Mouse (Mus musculus): ENCODE results near the gene Adamts2. TPM values are rescaled to one million over a fixed set of nuclear protein-coding genes. Genes with fewer than 3 reads are reported as not detected.

Adamts2 gene
- polyA plus RNA-seq, 1 experiment from 2014 or later = 13.6 TPM

DNA sequence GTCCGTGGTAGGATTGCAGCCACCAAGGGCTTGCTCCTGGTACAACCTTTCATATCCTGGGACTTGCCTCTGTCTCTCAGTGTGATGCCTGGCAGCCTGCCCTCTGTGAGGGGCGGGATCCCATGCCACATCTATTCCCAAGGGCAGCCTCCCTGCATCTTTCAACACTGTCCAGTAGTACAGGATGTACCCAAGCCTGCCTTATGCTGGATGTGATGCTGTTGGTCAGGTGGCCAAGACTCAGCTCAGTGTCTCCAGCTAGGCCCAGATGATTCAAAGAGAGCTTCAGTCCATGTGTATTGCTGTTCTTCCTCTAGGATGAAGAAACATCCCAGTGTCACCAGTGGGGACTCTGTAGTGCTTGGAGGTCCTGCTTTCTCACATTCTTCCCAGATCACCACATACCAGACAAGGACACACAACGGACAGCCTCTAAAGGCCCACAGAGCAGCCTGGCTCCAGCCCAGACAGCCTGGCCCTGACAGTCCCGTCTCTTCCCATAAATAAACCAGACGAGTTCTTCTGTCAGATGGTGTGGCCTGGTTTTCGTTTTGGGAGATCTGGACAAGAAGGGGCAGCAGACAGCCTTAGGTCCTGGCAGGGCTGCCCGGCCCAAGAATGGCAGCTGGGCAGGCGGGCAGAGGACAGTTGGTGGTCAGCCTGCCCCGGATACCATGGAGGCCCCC lies 52.0 kb downstream of the Adamts2 start:
- Histone ChIP-seq H3K4me3 (replicated peaks) (no peak overlapping the region), H3K36me3 (no peaks in the 10 kb centered on the region), H3K27me3 (replicated peaks) (no peaks in the 10 kb centered on the region), H3K4me1 (0 out of 2 replicates have a peak, but pooled peaks cover 6% of the 10 kb centered on the region), H3K9me3 (no peaks in the 10 kb centered on the region), H3K4me2 (no peak overlapping the region), H3K9ac (no peak overlapping the region), H3K27ac (no peak overlapping the region)
- WGBS = 52% methylated on average over 9 of the region's 9 CpGs
- ATAC-seq (ENCODE audit: insufficient read depth, low FRiP score, low read depth) = peak; percentile 30; the same call in 1 of the 2 replicates

DNA sequence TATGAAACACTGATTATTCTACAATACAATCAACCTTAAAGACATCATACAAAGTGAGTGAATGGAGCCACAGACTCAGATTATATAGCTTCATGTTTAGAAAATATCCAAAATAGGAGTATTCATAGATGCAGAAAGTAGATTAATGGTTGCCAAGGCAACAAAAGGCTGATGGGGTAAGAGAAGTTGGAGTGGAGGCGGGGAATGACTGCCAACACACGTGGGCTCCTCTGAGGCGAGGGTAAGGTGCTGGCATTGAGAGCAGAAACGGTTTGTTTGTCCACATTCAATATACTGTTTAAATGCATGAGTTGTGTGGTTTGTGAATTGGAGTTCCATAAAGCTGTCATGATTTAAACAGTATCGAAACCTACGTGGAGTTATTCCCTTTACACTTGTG lies 56.9 kb downstream of the Adamts2 start:
- no peak overlapping the region for H3K4me3 ChIP-seq (replicated peaks)
- no peak overlapping the region for H3K27ac ChIP-seq
- no peak for ATAC-seq (ENCODE audit: insufficient read depth, low FRiP score, low read depth)
- H3K36me3 ChIP-seq = no peaks in the 10 kb centered on the region
- WGBS = 78% methylated on average over 6 of the region's 6 CpGs
- 0 out of 2 replicates have a peak, but pooled peaks cover 1% of the 10 kb centered on the region for H3K4me1 ChIP-seq
- H3K9me3 ChIP-seq = no peaks in the 10 kb centered on the region
- no peak overlapping the region for H3K4me2 ChIP-seq
- no peak overlapping the region for H3K9ac ChIP-seq
- no peaks in the 10 kb centered on the region for H3K27me3 ChIP-seq (replicated peaks)

DNA sequence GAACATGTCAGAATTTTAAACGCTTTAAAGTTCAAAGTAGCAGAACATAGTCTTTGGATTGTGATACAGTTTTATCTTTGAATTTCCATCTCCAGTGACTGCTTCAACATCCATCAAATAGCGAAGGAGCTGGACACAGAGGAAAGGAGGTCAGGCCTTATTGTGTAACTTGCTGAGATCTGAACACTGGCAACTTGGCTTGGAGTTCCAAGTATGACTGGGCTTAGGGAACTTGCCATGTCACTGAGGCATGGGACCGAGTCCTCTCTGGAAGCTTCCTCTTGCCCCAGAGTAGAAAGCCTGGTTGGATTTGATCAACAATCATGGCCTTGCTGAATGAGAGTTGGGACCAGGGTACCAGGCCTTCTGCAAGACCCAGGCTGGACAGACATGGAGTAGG lies 60.3 kb downstream of the Adamts2 start:
- no peaks in the 10 kb centered on the region for H3K4me1 ChIP-seq
- ATAC-seq (ENCODE audit: insufficient read depth, low FRiP score, low read depth) = no peak
- 86% methylated on average over 3 of the region's 3 CpGs for WGBS
- H3K27me3 ChIP-seq (replicated peaks) = no peaks in the 10 kb centered on the region
- H3K36me3 ChIP-seq = no peaks in the 10 kb centered on the region
- H3K4me3 ChIP-seq (replicated peaks) = no peak overlapping the region
- no peak overlapping the region for H3K9ac ChIP-seq
- H3K27ac ChIP-seq = no peak overlapping the region
- H3K4me2 ChIP-seq = no peak overlapping the region
- H3K9me3 ChIP-seq = no peaks in the 10 kb centered on the region

DNA sequence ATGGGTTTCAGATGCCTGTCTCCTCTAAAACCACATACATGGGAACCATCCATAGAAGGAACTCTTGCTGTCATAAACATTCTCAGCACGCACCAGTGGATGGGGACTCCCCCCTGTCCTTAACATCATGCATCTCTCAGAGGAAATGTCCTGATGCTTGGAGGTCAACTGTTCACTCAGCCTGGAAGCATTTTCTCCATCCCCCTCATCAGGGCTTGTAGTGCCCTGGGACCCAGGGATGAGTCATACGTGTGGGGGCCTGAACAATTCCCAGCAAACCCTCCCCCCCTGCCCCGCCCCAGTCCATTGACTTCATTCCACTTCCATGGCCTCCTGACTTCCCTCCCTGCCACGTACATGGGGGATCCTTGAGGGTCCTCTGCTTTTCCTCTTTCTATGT lies 62.9 kb downstream of the Adamts2 start:
- Histone ChIP-seq H3K9ac (no peak overlapping the region), H3K9me3 (no peaks in the 10 kb centered on the region), H3K27me3 (replicated peaks) (no peaks in the 10 kb centered on the region), H3K4me1 (no peaks in the 10 kb centered on the region), H3K36me3 (no peaks in the 10 kb centered on the region), H3K27ac (no peak overlapping the region), H3K4me2 (no peak overlapping the region), H3K4me3 (replicated peaks) (no peak overlapping the region)
- ATAC-seq (ENCODE audit: insufficient read depth, low FRiP score, low read depth) = no peak
- 66% methylated on average over 4 of the region's 4 CpGs for WGBS

DNA sequence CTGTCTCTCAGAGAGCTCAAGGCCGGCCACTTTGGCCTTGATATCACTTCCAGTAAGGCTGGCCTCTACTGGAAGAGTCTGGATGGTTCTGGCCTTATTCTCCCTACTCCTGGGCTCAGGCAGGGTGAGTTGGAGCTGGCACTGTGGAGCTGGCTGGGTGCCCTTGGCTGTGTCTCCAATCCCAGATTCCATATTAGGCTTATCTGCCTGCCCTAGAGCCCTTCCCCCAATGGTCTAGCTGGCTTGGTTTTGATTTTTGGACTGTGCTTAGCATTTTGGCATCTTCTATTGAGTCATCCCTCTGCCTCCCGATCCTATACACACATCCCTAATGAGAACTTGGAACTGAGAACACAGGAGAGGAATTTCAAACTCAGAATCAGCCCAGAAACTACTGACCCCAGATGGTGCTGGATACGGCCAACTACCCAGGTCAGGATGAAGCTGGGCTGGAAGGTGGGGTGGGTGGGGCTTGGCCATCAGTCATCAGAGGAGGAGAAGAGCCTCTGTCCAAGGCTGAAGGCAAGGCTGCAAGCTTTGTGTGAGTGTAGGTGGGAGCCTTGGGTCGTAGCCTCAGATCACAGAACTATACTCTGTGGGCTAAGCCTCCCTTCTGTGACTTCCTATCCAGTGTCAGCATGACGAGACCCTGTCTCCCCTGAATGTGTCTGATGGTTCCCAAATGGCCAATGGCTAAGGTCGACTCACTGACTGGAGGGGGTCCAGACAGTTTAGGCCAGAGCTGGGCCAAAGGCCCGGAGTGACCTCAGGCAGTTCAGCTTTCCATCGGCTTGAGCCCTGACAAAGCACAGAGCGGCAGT lies 67.9 kb downstream of the Adamts2 start:
- H3K4me1 ChIP-seq = 0 out of 2 replicates have a peak, but pooled peaks cover 5% of the 10 kb centered on the region
- H3K9me3 ChIP-seq = no peaks in the 10 kb centered on the region
- no peak overlapping the region for H3K9ac ChIP-seq
- peak; percentile 55; the same call in 1 of the 2 replicates for ATAC-seq (ENCODE audit: insufficient read depth, low FRiP score, low read depth)
- no peaks in the 10 kb centered on the region for H3K27me3 ChIP-seq (replicated peaks)
- WGBS = 70% methylated on average over 9 of the region's 9 CpGs
- H3K36me3 ChIP-seq = no peaks in the 10 kb centered on the region
- no peak overlapping the region for H3K27ac ChIP-seq
- H3K4me3 ChIP-seq (replicated peaks) = no peak overlapping the region
- no peak overlapping the region for H3K4me2 ChIP-seq

DNA sequence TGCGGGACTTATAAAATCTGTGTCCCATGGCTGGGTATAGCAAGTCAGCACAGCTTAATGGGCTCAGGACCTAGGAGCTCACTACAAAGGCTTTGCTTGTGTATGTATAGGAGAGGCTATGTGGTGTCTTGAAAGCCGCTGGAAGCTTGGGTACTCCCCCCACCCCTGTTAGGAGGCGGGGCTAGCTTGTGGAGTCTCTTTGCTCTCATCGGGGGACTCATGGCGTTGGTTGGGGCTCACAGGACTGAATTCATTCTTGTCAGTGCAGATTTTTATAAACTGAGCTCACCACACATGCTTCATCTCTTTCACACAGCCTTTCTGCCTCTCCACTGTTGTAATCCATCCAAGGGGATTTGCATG lies 68.5 kb downstream of the Adamts2 start:
- ATAC-seq (ENCODE audit: insufficient read depth, low FRiP score, low read depth) = no peak
- no peaks in the 10 kb centered on the region for H3K27me3 ChIP-seq (replicated peaks)
- H3K4me1 ChIP-seq = 0 out of 2 replicates have a peak, but pooled peaks cover 5% of the 10 kb centered on the region
- H3K9me3 ChIP-seq = no peaks in the 10 kb centered on the region
- no peak overlapping the region for H3K27ac ChIP-seq
- 74% methylated on average over 5 of the region's 5 CpGs for WGBS
- no peak overlapping the region for H3K9ac ChIP-seq
- no peaks in the 10 kb centered on the region for H3K36me3 ChIP-seq
- H3K4me2 ChIP-seq = no peak overlapping the region
- H3K4me3 ChIP-seq (replicated peaks) = no peak overlapping the region

DNA sequence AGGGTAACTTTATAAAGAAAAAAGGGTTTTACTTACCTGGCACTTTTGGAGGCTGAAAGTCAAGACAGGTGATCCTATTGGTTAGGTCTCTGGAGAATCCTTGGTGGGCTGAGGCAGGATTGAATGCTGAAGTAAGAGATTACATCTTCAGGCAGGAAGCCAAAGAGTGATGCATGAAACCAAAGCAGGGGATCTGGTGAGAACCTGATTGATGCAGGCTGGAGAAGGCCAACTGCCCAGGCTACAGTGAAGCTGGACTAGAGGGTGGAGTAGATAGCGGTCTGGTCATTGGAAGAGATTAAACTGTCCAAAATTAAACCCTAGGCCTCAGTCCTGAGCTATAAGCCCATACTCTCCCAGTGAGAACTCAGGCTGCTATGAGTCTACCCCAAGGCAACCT lies 69.0 kb downstream of the Adamts2 start:
- no peak overlapping the region for H3K27ac ChIP-seq
- H3K9me3 ChIP-seq = no peaks in the 10 kb centered on the region
- no peak overlapping the region for H3K9ac ChIP-seq
- ATAC-seq (ENCODE audit: insufficient read depth, low FRiP score, low read depth) = no peak
- H3K36me3 ChIP-seq = no peaks in the 10 kb centered on the region
- H3K4me1 ChIP-seq = 0 out of 2 replicates have a peak, but pooled peaks cover 5% of the 10 kb centered on the region
- WGBS = 77% methylated on average over 1 of the region's 1 CpGs
- H3K4me2 ChIP-seq = no peak overlapping the region
- no peak overlapping the region for H3K4me3 ChIP-seq (replicated peaks)
- H3K27me3 ChIP-seq (replicated peaks) = no peaks in the 10 kb centered on the region

DNA sequence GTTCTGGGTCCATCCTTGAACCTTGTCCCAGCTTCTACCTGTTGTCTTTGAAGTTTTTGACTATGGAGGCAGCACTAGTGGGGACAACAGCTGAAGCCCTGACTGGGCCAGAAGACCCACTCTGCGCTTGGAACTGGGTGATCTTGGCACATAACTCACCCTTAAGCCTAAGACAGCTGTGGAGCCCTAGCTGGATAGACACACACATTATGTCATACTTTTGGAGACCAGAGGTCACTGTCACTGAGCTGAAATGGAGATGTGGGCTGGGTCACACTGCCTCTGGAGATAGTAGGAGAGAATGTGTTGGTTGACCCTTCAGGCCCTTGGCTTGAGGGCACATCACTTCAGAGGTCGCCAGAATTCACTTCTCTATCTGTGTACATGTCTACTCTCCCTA lies 69.5 kb downstream of the Adamts2 start:
- 70% methylated on average over 2 of the region's 2 CpGs for whole genome bisulfite sequencing

DNA sequence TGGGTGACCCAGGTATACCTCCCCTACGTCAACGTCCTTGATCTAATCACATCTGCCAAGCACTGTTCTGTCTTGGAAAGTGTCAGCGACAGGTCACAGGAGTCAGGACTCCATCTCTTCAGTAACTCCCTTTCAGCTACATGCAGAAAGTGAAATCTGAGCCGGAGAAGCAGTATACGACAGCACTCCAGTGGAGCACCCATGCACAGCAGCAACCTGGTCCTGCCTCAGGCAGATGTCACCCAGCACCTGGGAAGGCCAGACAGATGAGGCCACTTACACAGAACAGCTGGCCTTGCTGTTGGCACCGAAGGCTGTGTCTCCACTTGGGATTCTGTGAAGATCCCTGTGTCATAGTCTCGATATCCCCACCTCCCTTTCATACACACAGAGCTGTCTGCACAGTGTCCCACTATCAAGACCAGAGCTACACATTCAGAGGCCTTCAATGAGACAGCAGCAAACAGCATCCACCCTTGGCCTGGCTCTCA lies 70.0 kb downstream of the Adamts2 start:
- H3K4me2 ChIP-seq = no peak overlapping the region
- WGBS = 73% methylated on average over 7 of the region's 7 CpGs

More for the DNA sequence above, 69.5 kb downstream of the Adamts2 start:
- H3K4me1 ChIP-seq = 0 out of 2 replicates have a peak, but pooled peaks cover 5% of the 10 kb centered on the region
- H3K9me3 ChIP-seq = no peaks in the 10 kb centered on the region
- no peaks in the 10 kb centered on the region for H3K36me3 ChIP-seq
- no peaks in the 10 kb centered on the region for H3K27me3 ChIP-seq (replicated peaks)
- ATAC-seq (ENCODE audit: insufficient read depth, low FRiP score, low read depth) = no peak
- no peak overlapping the region for H3K4me2 ChIP-seq
- H3K27ac ChIP-seq = no peak overlapping the region
- no peak overlapping the region for H3K9ac ChIP-seq
- no peak overlapping the region for H3K4me3 ChIP-seq (replicated peaks)

DNA sequence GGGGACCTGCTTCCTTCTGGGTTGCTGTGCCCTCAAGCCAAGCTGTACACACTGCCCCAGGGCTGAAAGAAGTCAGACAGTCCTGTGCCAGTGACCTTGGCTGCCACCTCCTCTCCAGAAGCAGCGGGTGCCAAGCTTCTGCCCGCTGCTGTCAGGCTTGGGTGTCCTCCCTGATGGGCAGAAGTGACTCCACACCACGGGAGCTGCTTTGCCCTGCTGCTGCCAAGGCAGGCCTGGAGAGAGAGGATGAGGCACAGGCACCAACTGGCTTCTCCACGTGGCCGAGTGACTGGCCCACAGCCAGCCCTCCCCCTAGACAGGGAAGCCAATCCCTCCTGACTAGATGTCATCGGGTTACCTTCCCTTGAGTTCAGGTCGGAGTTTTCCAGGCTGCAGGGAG lies 71.0 kb downstream of the Adamts2 start:
- Histone ChIP-seq H3K9ac (no peak overlapping the region), H3K4me2 (no peak overlapping the region), H3K9me3 (no peaks in the 10 kb centered on the region), H3K27me3 (replicated peaks) (no peaks in the 10 kb centered on the region), H3K27ac (no peak overlapping the region), H3K4me1 (0 out of 2 replicates have a peak, but pooled peaks cover 5% of the 10 kb centered on the region), H3K36me3 (no peaks in the 10 kb centered on the region), H3K4me3 (replicated peaks) (no peak overlapping the region)
- 43% methylated on average over 7 of the region's 7 CpGs for WGBS
- ATAC-seq (ENCODE audit: insufficient read depth, low FRiP score, low read depth) = no peak

More for the DNA sequence above, 70.0 kb downstream of the Adamts2 start:
- H3K9ac ChIP-seq = no peak overlapping the region
- no peak overlapping the region for H3K4me3 ChIP-seq (replicated peaks)
- no peak for ATAC-seq (ENCODE audit: insufficient read depth, low FRiP score, low read depth)
- H3K9me3 ChIP-seq = no peaks in the 10 kb centered on the region
- no peak overlapping the region for H3K27ac ChIP-seq
- H3K36me3 ChIP-seq = no peaks in the 10 kb centered on the region
- H3K4me1 ChIP-seq = 0 out of 2 replicates have a peak, but pooled peaks cover 5% of the 10 kb centered on the region
- H3K27me3 ChIP-seq (replicated peaks) = no peaks in the 10 kb centered on the region

DNA sequence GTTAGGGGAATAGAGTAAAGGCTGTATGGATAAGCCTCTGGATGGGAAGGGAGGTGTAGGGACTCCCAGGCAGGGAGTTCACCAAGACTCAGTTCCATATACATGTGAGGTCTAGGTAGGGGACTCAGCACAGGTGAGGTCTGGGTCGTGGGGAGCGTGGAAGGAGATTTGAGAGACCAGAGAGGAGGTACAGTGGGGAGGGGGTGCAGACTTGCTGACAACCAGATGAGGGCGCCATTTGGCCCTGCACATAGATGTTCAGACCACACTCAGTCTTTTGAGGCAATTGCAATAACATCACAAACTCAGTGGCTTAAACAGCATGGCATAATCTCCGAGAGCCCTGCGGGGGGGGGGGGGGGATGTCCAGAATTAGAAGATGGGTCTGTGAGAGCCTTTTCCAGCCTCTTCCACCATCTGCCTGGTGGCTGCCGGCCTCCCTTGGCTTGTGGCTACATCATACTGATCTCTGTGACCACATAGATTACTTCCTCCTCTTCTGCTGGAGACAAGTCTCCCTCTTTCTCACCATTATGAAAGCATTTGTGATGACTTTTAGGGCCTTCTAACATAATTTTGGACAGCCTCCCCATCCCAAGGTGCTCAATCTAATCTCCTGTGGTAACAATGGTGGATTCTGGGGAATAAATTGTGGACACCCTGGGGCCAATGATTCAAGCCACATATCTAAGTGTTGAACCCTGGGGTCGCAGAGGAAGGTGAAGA lies 71.8 kb downstream of the Adamts2 start:
- H3K27me3 ChIP-seq (replicated peaks) = no peaks in the 10 kb centered on the region
- no peak overlapping the region for H3K27ac ChIP-seq
- 0 out of 2 replicates have a peak, but pooled peaks cover 5% of the 10 kb centered on the region for H3K4me1 ChIP-seq
- no peak overlapping the region for H3K4me2 ChIP-seq
- no peaks in the 10 kb centered on the region for H3K9me3 ChIP-seq
- no peaks in the 10 kb centered on the region for H3K36me3 ChIP-seq
- whole genome bisulfite sequencing = 73% methylated on average over 6 of the region's 7 CpGs
- H3K9ac ChIP-seq = no peak overlapping the region
- ATAC-seq (ENCODE audit: insufficient read depth, low FRiP score, low read depth) = no peak
- H3K4me3 ChIP-seq (replicated peaks) = no peak overlapping the region
